ENCODE assay signal across 23 mouse cellular contexts in genomic region chr13:41513456-41513855, GRCm38 (mm10). TPM values are rescaled to one million over a fixed set of nuclear protein-coding genes. Genes with fewer than 3 reads are reported as not detected.
DNase-seq lines count a peak whose midpoint lies in the region; ATAC-seq and TF ChIP-seq lines count a peak whose summit lies in the region.
"Had no signal": no experiment of that assay in that cellular context is flagged by ENCODE, and none has a peak within 500 bp of the region (broad histone marks: within the 10 kb centered on the region; RNA-seq: fewer than 3 reads in every experiment).

No protein-coding gene starts in this region.

- H3K4me2 ChIP-seq in lung, postnatal 0 days (replicated peaks; ENCODE audit: low read depth, low read length) = no peak overlapping the region
- H3K4me2 ChIP-seq in hindbrain, embryonic 11.5 days (replicated peaks; ENCODE audit: low read depth, low read length) = no peak overlapping the region
- H3K4me2 ChIP-seq: embryonic facial prominence, embryonic 13.5 days; heart, embryonic 11.5 days; heart, embryonic 15.5 days; hindbrain, embryonic 12.5 days had no signal

- WGBS in lung, postnatal 0 days = 61% methylated on average over 3 of the region's 3 CpGs
- 93% methylated on average over 3 of the region's 3 CpGs for whole genome bisulfite sequencing in hindbrain, embryonic 11.5 days

- H3ac ChIP-seq in C2C12 (ENCODE audit: control insufficient read depth, insufficient read length, low read depth) = no peak overlapping the region

- peak; percentile 71 for TF ChIP-seq EP300 in lung, postnatal 0 days (IDR thresholded peaks at IDR 0.05)

- H3K4me3 ChIP-seq in lung, postnatal 0 days (ENCODE audit: low read depth, low read length) = no peak overlapping the region
- no peak overlapping the region for H3K4me3 ChIP-seq in C2C12 (ENCODE audit: insufficient read depth, poor library complexity, severe bottlenecking)
- no peak overlapping the region for H3K4me3 ChIP-seq in hindbrain, embryonic 11.5 days (ENCODE audit: low read depth, low read length)
- H3K4me3 ChIP-seq: embryonic facial prominence, embryonic 13.5 days; heart, adult 2 months; heart, embryonic 15.5 days; hindbrain, embryonic 12.5 days had no signal

- H3K36me3 ChIP-seq in lung, postnatal 0 days (ENCODE audit: insufficient read depth, low read length) = no peaks in the 10 kb centered on the region
- no peaks in the 10 kb centered on the region for H3K36me3 ChIP-seq in C2C12 (ENCODE audit: control insufficient read depth, insufficient read depth)
- no peaks in the 10 kb centered on the region for H3K36me3 ChIP-seq in hindbrain, embryonic 11.5 days (ENCODE audit: control insufficient read depth, insufficient read depth, low read length)
- H3K36me3 ChIP-seq: embryonic facial prominence, embryonic 13.5 days; heart, embryonic 15.5 days; hindbrain, embryonic 12.5 days had no signal

- H3K9ac ChIP-seq in lung, postnatal 0 days (replicated peaks; ENCODE audit: low read depth) = no peak overlapping the region
- H3K9ac ChIP-seq in hindbrain, embryonic 11.5 days (ENCODE audit: low read depth, low read length) = no peak overlapping the region
- H3K9ac ChIP-seq: embryonic facial prominence, embryonic 13.5 days; heart, embryonic 15.5 days; hindbrain, embryonic 12.5 days had no signal

- no peaks in the 10 kb centered on the region for H3K79me2 ChIP-seq in C2C12 (ENCODE audit: control insufficient read depth, insufficient read depth)

- peaks cover 13% of the 10 kb centered on the region; the same call in 1 of the 2 replicates for H3K4me1 ChIP-seq in lung, postnatal 0 days (ENCODE audit: insufficient read depth, low read depth, low read length)
- no peaks in the 10 kb centered on the region for H3K4me1 ChIP-seq in hindbrain, embryonic 11.5 days (replicated peaks; ENCODE audit: control insufficient read depth, insufficient read depth, low read length)

- TF ChIP-seq CTCF in lung, postnatal 0 days (IDR thresholded peaks at IDR 0.05) = no peak
- TF ChIP-seq CTCF in C2C12 (IDR thresholded peaks at IDR 0.05; ENCODE audit: control insufficient read depth, insufficient read depth, insufficient read length) = no peak

- H3K79me3 ChIP-seq in C2C12 (ENCODE audit: low read depth) = no peaks in the 10 kb centered on the region

- H3K27me3 ChIP-seq in lung, postnatal 0 days (replicated peaks; ENCODE audit: insufficient read depth, low read length) = no peaks in the 10 kb centered on the region
- no peaks in the 10 kb centered on the region for H3K27me3 ChIP-seq in C2C12 (ENCODE audit: control insufficient read depth, insufficient read depth, insufficient read length)
- H3K27me3 ChIP-seq in hindbrain, embryonic 11.5 days (ENCODE audit: control insufficient read depth, insufficient read depth, low read length) = no peaks in the 10 kb centered on the region
- H3K27me3 ChIP-seq: heart, embryonic 15.5 days; hindbrain, embryonic 12.5 days had no signal

- H3K27ac ChIP-seq in lung, postnatal 0 days (ENCODE audit: low read length) = no peak overlapping the region
- H3K27ac ChIP-seq in hindbrain, embryonic 11.5 days (ENCODE audit: low read depth, low read length) = no peak overlapping the region
- H3K27ac ChIP-seq: embryonic facial prominence, embryonic 13.5 days; heart, adult 2 months; heart, embryonic 15.5 days; hindbrain, embryonic 12.5 days had no signal

- peak; percentile 77 for DNase-seq in lung, postnatal 0 days (ENCODE audit: low spot score)
- DNase-seq in lung, postnatal 14 days = no peak
- peak; percentile 23 for DNase-seq in adipocyte (ENCODE audit: low spot score)
- no peak for DNase-seq in hindbrain, embryonic 11.5 days (ENCODE audit: low spot score)
- DNase-seq in heart, postnatal 25 days (ENCODE audit: low spot score) = no peak
- DNase-seq: adrenal gland, adult 2 months; adrenal gland, postnatal 25 days; B cell, adult 2 months; cerebellum, adult 18-20 months; cerebellum, adult 9-11 months; cerebellum, postnatal 36 days; heart, adult 2 months; heart, postnatal 14 days had no signal

- H3K9me3 ChIP-seq in lung, postnatal 0 days (ENCODE audit: low read length) = no peaks in the 10 kb centered on the region
- H3K9me3 ChIP-seq in hindbrain, embryonic 11.5 days (ENCODE audit: control insufficient read depth, low read length) = no peaks in the 10 kb centered on the region
- H3K9me3 ChIP-seq: embryonic facial prominence, embryonic 13.5 days; heart, embryonic 15.5 days; hindbrain, embryonic 12.5 days had no signal

- ATAC-seq in lung, postnatal 0 days = peak; percentile 32; the same call in 1 of the 2 replicates
- peak; percentile 28; the same call in 1 of the 2 replicates for ATAC-seq in monocyte, adult 5-6 weeks (replicated peaks; ENCODE audit: insufficient number of reproducible peaks, low FRiP score, low TSS enrichment, poor library complexity, severe bottlenecking)
- no peak for ATAC-seq in hindbrain, embryonic 11.5 days (ENCODE audit: low FRiP score)
- ATAC-seq: activated CD4-positive, CD25-positive, alpha-beta regulatory T cell, adult 4 months; forebrain, embryonic 14.5 days; hindbrain, embryonic 16.5 days; inflammation-experienced regulatory T-cells, adult 6 months had no signal

- intact Hi-C loops in heart, postnatal 25 days (cut with DNase I) = no loop called here

TF ChIP-seq in C2C12, 6 proteins besides CTCF, POLR2A, EP300 and RAD21:
- TF ChIP-seq CEBPB (IDR thresholded peaks at IDR 0.05; ENCODE audit: low read depth) (peak; percentile 45), FOSL1 (IDR thresholded peaks at IDR 0.05; ENCODE audit: insufficient read depth, low read length, poor library complexity, severe bottlenecking) (no peak), MYOG (IDR thresholded peaks at IDR 0.05; ENCODE audit: control insufficient read depth, extremely low read depth, insufficient read length) (no peak), USF1 (IDR thresholded peaks at IDR 0.05; ENCODE audit: low read depth) (peak; percentile 72), MYOD1 (IDR thresholded peaks at IDR 0.05; ENCODE audit: control insufficient read depth, insufficient read length, low read depth) (no peak), MAX (IDR thresholded peaks at IDR 0.05) (no peak)

RNA-seq across cellular contexts. Expression of gene Nedd9, which starts 26.3 kb away (rescaled TPM):
- polyA plus RNA-seq in lung, postnatal 0 days (2015; fragmentation: Nextera tagmentation; extraction: Ambion mirVana) = 79.1 and 79.3 TPM in 2 replicates
- 6.7 TPM for polyA plus RNA-seq in C2C12 (2012; fragmentation: generic; extraction: Trizol)
- 272 to 357 TPM (median 343 TPM) in 3 replicates for total RNA-seq in monocyte, adult 5-6 weeks (2017)
- 22.6 and 24.5 TPM in 2 replicates for polyA plus RNA-seq in hindbrain, embryonic 11.5 days (2014; fragmentation: Nextera tagmentation; extraction: Ambion mirVana)
- 10 to 100 TPM; 23.3 to 28.2 TPM for total RNA-seq in heart, postnatal 25 days (2021)

Comparison
In these comparisons a context has a peak if more than half of its experiments do, and no peak if none do; other contexts are left out.
1. DNase-seq: peak in lung, postnatal 0 days (single experiment) and adipocyte (single experiment); none in lung, postnatal 14 days (single experiment), hindbrain, embryonic 11.5 days (single experiment) and heart, postnatal 25 days (single experiment).